Mouse (Mus musculus) liver, adult 2 months (tissue): Measurements from ENCODE around the gene Hbq1b. TPM values are rescaled to one million over a fixed set of nuclear protein-coding genes. Genes with fewer than 3 reads are reported as not detected.

Experiments used
- DNase-seq: peaks from one replicate; pipeline ENCODE4 v3.0.0-alpha.2; 2011; ENCODE audit warnings: low read depth, low spot score; ENCODE audit errors: extremely low read depth
- H3K27ac ChIP-seq: fragments of 200-500 bp; replicated peaks from 2 replicates; pipeline ENCODE4 v1.5.1; 2012; ENCODE audit warnings: low read depth, mild to moderate bottlenecking, control low read depth, inconsistent platforms, low read length; ENCODE audit not compliant: insufficient read depth
- H3K27me3 ChIP-seq: fragments of 200-500 bp; 2 replicates; pipeline ENCODE4 v1.6.1; 2012; ENCODE audit warnings: mild to moderate bottlenecking, moderate library complexity, low read length, inconsistent platforms; ENCODE audit not compliant: control insufficient read depth, insufficient read depth
- H3K36me3 ChIP-seq: fragments of 200-500 bp; 2 replicates; pipeline ENCODE4 v1.6.1; 2012; ENCODE audit warnings: low read length, inconsistent platforms; ENCODE audit not compliant: control insufficient read depth, insufficient read depth
- H3K4me1 ChIP-seq: fragments of 200-500 bp; 2 replicates; pipeline ENCODE4 v1.6.1; 2011; ENCODE audit warnings: low read length; ENCODE audit not compliant: control insufficient read depth, insufficient read depth
- H3K4me3 ChIP-seq: fragments of 200-500 bp; 2 replicates; pipeline ENCODE4 v1.5.1; 2011; ENCODE audit warnings: low read depth, mild to moderate bottlenecking, control low read depth, low read length, moderate library complexity; ENCODE audit not compliant: insufficient read depth
- H3K79me2 ChIP-seq: fragments of 200-500 bp; 2 replicates; pipeline ENCODE4 v1.6.1; 2012; ENCODE audit warnings: inconsistent platforms, mild to moderate bottlenecking, low read length, moderate library complexity; ENCODE audit not compliant: control insufficient read depth, insufficient read depth
- H3K9ac ChIP-seq: fragments of 200-500 bp; 2 replicates; pipeline ENCODE4 v1.6.1; 2012; ENCODE audit warnings: low read depth, mild to moderate bottlenecking, control low read depth, inconsistent platforms, low read length
- CTCF ChIP-seq: fragments of 200-500 bp; IDR thresholded peaks from 2 replicates; pipeline ENCODE4 v1.5.1; 2011; ENCODE audit warnings: low read depth, low read length, control low read depth
- POLR2A ChIP-seq: fragments of 200-500 bp; IDR thresholded peaks from 2 replicates; pipeline ENCODE4 v1.6.1; 2011; ENCODE audit warnings: low read length, control low read depth; ENCODE audit not compliant: insufficient read depth; ENCODE audit errors: extremely low read depth
- WGBS: fragments of 180-500 bp; shearing (Covaris S2); methylation state at CpG from one replicate; pipeline ENCODE4 v1.1.7; 2018; 5-methylcytosine and 5-hydroxymethylcytosine counted together
- polyA plus RNA-seq: library from polyadenylated mRNA; depleted of rRNA; stranded (reverse); fragments of >200 nt; gene quantifications from 2 replicates; pipeline ENCODE4 v1.2.3, GENCODE M21; 2012
- total RNA-seq: library from RNA; depleted of rRNA; stranded (reverse); fragments of >200 nt; gene quantifications from 2 replicates; pipeline ENCODE4 v1.2.3, GENCODE M21; 2014

The Hbq1b gene
- total and polyA plus RNA-seq, 2 experiments, result not detected

DNA sequence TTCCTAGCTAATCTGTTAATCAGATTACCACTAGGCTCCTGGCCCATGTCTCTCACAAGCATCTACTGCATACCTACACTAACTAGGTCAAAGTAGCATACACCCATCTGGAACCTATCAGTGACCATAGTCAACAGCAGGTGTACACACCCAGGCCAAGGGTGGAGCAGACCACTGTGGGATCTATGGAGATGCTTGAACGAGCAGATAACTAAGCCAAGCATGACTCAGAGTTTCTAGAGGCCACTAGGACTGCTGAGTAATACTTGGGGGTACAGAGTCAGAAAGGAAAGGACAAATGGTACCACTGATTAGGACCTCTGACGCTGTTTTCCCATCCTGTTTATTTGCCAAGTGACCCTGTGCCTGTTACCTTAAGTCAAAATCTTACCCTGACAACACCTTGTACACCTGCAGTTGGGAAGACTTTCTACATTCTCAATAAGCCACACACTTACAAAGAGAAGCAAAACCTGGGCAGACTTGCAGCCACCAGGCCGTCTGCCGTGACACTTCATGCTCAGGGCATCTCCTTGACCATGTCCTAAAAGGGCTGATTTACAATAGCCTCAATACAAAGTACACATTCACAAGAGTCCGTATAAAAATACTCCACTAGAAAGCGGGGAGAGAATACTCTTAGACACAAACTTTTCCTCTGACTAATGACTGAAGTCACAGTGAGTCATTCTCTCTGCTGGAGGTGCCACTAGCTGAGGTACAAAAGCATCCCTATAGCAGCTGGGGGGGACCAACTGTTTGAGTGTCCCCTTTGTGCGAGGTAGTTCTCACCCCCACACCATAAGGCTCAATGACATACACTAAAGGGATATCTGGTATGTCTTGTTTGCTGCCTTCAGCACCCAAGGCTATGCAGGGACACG lies 35.6 kb upstream of the Hbq1b start:
- no peak overlapping the region for H3K9ac ChIP-seq
- TF ChIP-seq POLR2A, result no peak
- H3K27ac ChIP-seq, result no peak overlapping the region
- peaks cover 68% of the 10 kb centered on the region for H3K36me3 ChIP-seq
- no peak for DNase-seq
- WGBS, result 92% methylated on average over 8 of the region's 8 CpGs
- no peaks in the 10 kb centered on the region for H3K27me3 ChIP-seq
- H3K4me1 ChIP-seq, result no peaks in the 10 kb centered on the region
- H3K4me3 ChIP-seq, result no peak overlapping the region
- H3K79me2 ChIP-seq, result peaks cover 3% of the 10 kb centered on the region; the same call in 1 of the 2 replicates

DNA sequence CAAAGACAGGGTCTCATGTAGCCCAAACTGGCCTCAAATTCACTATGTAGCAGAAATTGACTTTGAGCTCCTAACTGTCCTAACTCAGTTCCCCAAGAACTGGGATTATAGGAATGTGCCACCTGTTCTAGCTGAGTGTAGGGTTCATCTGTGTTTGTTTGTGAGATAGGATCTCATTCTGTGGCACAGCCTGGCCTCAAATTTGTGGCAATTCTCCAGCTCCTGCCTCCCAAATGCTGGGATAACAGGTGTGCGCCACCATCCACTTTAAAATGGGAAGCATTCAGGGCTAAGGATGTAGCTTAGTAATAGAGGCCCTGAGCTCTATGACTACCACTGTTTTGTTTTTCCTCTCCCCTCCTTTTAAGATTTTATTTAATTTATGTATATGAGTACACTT lies 33.6 kb upstream of the Hbq1b start:
- H3K79me2 ChIP-seq, result peaks cover 3% of the 10 kb centered on the region; the same call in 1 of the 2 replicates
- no peaks in the 10 kb centered on the region for H3K4me1 ChIP-seq
- H3K9ac ChIP-seq, result no peak overlapping the region
- peaks cover 51% of the 10 kb centered on the region for H3K36me3 ChIP-seq
- no peak overlapping the region for H3K4me3 ChIP-seq
- DNase-seq, result no peak
- no peak overlapping the region for H3K27ac ChIP-seq
- WGBS, result 93% methylated on average over 1 of the region's 1 CpGs
- no peaks in the 10 kb centered on the region for H3K27me3 ChIP-seq
- TF ChIP-seq CTCF (no peak), POLR2A (no peak)

DNA sequence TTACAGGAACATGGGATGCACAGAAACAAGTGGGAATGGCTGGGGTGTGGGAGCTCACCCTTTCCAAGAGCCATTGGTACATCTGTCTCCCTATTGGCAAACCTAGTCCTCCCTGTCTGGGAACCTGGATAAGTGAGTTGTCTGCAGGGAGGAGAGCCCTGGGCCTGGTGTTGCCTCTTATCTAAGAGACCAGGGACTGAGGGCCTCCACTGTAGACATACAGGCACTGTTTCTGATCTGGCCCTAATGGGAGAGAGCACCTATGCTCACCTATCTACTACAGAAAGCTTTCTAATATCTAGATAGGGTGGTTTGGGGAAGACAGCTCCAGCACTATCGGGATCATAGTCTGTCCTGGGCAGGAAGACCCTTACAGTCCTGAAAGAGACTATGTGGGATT lies 30.6 kb upstream of the Hbq1b start:
- peaks cover 36% of the 10 kb centered on the region for H3K36me3 ChIP-seq
- H3K79me2 ChIP-seq, result peaks cover 3% of the 10 kb centered on the region
- H3K27ac ChIP-seq, result no peak overlapping the region
- no peak for DNase-seq
- H3K27me3 ChIP-seq, result no peaks in the 10 kb centered on the region
- no peak for TF ChIP-seq POLR2A
- no peak for TF ChIP-seq CTCF
- no peak overlapping the region for H3K9ac ChIP-seq
- H3K4me3 ChIP-seq, result no peak overlapping the region
- 100% methylated on average over 1 of the region's 1 CpGs for WGBS
- no peaks in the 10 kb centered on the region for H3K4me1 ChIP-seq

DNA sequence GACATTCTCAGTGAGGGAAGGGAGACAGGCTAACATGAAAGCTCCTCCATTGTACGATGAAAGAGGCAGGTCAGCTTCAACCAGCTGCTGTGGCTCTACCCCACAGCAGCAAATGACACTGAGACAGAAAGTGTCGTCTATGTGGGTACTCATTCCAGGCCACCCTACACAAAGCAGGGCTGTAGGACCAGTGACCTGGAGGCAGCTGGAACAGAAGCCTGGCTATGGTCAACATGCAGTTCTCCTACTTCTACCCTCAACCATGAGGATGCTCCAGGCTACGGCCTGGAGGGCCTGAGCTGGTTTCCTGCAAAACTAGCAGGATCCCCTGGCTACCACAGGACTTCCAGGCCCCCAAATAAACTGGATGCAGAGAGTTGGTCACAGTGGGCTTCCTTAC lies 30.2 kb upstream of the Hbq1b start:
- no peak for TF ChIP-seq POLR2A
- TF ChIP-seq CTCF, result no peak
- H3K27me3 ChIP-seq, result no peaks in the 10 kb centered on the region
- H3K4me1 ChIP-seq, result no peaks in the 10 kb centered on the region
- H3K27ac ChIP-seq, result no peak overlapping the region
- peaks cover 37% of the 10 kb centered on the region for H3K36me3 ChIP-seq
- H3K9ac ChIP-seq, result no peak overlapping the region
- peaks cover 3% of the 10 kb centered on the region for H3K79me2 ChIP-seq
- WGBS, result 95% methylated on average over 3 of the region's 3 CpGs
- H3K4me3 ChIP-seq, result no peak overlapping the region
- no peak for DNase-seq

DNA sequence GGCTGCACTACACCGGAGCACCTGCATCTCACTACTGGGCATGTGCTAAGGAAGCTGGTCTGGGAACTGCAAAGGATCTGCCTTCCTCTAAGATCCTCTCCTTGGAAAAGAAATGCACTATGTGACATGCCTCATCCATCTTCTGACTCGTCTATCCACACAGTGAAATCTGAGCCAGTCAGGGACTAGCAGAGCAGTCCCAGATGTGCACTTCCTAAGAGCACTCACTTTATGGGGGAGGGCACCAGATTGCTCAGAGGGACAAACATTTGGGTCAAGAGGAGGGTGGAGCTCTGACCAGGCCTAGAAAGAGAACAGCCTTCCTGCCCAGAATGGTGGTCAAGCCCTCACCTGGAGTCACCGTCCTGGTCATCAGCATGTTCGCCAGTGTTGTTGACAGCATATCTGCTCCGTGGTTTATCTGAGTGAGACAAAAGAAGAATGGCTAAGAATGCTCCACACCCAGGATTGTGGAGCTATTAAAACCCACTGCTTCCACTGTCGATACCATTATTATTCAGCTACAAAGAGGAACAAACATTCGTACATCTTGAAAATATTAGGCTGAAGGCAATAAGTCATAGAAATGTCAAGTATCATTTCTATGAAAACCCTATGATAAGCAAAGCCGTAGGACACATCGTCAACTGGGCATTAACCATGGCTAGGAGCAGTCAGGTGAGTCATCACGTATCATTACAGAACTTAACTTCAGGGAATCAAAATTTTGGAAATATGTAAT lies 23.9 kb upstream of the Hbq1b start:
- H3K9ac ChIP-seq, result no peak overlapping the region
- H3K27me3 ChIP-seq, result no peaks in the 10 kb centered on the region
- WGBS, result 93% methylated on average over 10 of the region's 10 CpGs
- no peak for TF ChIP-seq CTCF
- no peak for TF ChIP-seq POLR2A
- H3K4me1 ChIP-seq, result no peaks in the 10 kb centered on the region
- H3K27ac ChIP-seq, result no peak overlapping the region
- H3K4me3 ChIP-seq, result no peak overlapping the region
- H3K79me2 ChIP-seq, result peaks cover 9% of the 10 kb centered on the region; the same call in 1 of the 2 replicates
- peaks cover 13% of the 10 kb centered on the region for H3K36me3 ChIP-seq
- DNase-seq, result no peak
